Mouse (Mus musculus): ENCODE data around the gene Pigyl.

The Pigyl gene

DNA sequence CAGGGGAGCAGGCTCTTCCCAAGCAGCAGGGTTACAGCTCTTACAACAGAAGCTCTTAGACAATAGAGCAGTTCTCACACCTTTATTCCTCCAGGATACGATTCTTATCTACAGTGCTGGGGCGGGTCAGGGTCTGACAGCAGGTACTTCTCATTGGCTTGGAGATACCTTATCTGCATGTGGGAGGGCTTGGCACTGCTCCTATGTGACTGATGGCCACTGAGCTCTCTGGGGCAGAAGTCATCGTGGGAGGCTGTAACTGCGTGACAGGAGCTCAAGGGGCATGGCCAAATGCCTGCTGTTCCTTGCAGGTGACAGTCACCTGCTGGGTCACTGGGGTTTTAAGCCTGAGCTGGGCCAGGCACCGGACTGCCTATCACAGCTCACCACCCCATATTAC is 39.8 kb downstream of the Pigyl start:
- DNase-seq (ENCODE audit: low spot score) = no peak

All from T-cell, adult 2 months (primary cell).